Mouse (Mus musculus) c-Kit-positive CD71-positive TER-119-negative erythroid progenitor cells, embryonic 14.5 days (primary cell): ENCODE data around the gene Rnf31.

ENCODE experiments used
- DNase-seq: peaks from one replicate; pipeline ENCODE4 v3.0.0-alpha.2; 2013; ENCODE audit warnings: low read depth

Rnf31 gene

DNA sequence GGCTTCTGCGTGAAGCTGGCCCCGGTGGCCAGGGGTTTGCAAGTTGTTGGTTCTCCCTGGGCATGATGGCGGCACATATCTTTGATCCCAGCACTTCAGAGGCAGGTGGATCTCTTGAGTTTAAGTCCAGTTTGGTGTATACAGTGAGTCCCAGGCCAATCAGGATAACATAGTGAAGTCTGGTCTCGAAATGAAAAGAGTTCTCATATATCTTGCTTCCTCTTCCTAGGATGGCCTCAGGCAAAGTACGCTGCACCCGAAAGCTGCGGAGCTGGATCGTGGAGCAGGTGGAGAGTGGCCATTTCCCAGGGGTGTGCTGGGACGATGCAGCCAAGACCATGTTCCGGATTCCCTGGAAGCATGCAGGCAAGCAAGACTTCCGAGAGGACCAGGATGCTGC lies 13.3 kb downstream of the Rnf31 start:
- DNase-seq = no peak

DNA sequence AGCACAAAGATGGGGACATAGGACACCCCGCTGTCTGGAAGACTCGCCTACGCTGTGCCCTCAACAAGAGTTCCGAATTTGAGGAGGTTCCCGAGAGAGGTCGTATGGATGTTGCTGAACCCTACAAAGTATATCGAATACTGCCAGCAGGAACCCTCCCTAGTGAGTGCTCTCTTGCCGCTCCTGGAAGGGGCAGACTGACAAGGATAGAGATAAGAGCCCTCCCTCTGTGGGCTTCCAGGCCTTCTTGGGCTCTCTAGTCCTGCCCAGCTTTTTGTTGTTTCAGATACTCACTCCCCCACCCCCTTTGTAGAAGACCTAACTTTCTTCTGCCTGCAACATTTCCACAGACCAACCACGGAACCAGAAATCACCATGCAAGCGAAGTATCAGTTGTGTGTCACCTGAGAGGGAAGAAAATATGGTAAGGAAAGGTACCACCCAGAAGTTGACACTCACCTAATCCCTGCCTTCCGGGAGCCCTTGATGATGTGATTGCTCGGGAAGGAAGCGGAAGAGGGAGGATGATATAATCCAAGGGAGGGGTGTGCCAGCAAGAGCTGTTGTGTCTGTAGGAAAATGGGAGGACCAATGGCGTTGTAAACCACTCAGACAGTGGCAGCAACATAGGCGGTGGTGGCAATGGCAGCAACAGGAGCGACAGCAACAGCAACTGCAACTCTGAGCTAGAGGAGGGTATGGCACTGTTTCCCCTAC lies 14.4 kb downstream of the Rnf31 start:
- no peak for DNase-seq

DNA sequence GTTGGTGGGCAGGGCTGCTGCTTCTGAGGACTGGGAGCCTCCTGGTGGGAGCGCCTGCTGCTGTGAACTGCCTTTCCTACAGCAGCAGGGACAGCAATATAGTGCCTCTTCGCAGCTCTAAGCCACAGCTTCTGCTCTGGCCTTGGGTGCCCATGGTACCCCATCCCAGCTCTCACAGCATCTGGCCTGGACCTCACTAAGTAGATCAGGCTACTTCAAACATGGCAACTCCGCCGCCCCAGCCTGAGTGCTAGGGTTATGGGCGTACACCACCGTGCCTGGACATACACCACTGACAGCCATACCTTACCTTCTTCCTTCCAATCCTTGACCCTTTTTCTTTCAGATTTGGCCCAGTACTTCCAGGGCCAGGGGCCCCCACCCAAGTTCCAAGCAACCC lies 16.8 kb downstream of the Rnf31 start:
- DNase-seq = no peak

DNA sequence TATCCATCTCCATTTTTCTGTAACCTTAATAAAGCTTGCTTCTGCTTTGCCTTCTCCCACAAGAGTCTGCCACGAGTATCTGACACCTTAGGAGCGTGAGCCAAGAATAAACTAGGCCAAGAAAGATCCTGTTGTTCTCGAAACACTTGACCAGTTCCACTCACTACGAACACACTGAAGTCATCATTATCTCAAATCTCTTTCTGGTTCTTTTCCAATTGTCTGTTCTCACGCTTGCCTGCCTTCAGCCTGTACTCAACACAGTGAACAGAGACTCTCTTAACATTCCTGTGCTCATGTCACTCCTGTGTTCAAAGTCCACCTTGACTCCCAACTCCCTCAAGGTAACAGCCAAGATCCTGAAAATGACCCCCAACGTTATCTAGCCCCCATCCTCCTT lies 21.8 kb downstream of the Rnf31 start:
- no peak for DNase-seq

DNA sequence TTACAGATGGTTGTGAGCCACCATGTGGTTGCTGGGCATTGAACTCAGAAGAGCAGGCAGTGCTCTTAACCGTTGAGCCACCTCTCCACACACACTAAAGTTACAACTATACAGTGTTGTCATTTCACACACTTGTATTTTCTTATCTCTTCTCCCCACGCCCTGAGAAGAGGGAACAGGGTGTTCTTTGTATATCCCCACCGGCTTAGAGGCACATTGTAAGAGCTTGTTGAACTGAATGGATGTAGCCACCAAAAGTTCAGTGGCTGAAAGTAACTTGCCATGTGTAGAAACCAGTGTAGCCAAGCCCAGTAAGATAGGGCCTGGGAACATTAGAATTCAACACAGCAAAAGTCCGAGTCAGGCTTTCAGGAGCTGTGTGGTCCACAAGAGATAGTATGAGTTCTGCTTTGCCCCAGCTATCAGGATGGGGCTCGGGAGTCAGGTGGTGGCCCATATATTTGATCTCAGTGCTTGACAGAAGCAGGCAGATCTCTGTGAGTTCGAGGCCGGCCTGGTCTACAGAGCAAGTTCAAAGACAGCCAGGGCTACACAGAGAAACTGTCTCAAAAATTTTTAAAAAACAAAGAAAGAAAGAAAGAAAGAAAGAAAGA lies 23.2 kb downstream of the Rnf31 start:
- peak; percentile 85 for DNase-seq

DNA sequence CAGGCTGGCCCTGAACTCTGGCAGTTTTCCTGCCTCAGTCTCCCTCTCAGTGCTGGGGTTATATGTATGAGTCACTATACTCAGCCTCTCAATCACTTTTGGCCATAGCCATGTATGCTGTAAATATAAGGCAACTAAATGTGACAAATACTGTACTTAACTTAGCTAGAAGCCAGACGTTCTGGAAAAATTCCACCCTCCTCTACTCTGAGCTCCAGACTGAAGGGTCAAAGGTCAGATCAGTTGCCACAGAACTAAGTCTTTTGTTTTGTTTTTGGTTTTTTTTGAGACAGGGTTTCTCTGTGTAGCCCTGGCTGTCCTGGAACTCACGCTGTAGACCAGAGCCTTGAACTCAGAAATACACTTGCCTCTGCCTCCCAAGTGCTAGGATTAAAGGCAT lies 24.4 kb downstream of the Rnf31 start:
- DNase-seq = no peak

DNA sequence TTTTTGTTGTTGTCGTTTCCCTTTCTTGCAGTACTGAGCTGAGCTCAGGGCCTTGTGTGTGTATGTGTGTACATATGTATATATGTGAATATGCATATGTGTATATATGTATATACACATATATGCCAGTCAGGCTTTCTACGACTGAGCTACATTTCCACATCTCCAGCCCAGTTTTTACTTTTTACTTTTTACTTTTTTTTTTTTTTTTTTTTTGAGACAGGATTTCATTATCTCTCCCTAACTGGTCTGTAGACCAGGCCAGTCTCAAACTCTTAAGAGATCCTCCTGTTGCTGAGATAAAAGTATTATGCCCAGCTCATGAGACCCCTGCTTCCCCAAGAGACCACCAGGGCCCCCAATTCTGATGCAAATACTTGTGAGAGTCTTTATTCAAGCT lies 25.3 kb downstream of the Rnf31 start:
- no peak for DNase-seq

DNA sequence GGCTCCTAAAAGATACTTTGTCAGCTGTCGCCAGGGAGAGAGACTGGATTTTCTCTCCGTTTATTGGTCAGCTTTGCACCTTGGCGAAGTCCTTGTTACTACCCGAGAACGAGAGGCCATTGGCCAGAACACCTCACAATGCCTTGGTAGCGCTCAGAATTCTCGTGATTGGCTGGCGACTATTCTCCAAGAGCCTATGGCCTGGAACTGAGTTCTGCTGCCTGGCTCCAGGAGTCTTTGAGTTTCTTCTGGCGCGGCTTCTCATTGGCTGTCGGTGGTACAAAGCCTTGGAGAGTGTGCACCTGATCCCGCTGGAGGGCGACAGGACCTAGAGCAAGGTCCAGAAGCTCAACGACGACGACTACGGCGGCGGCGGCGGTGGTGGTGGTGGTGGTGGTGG lies 26.3 kb downstream of the Rnf31 start, which contains the start of gene Rec8:
TSS of gene Rec8 (plus strand) at position 216 of the 400 bp plus-strand sequence.
- DNase-seq = no peak

DNA sequence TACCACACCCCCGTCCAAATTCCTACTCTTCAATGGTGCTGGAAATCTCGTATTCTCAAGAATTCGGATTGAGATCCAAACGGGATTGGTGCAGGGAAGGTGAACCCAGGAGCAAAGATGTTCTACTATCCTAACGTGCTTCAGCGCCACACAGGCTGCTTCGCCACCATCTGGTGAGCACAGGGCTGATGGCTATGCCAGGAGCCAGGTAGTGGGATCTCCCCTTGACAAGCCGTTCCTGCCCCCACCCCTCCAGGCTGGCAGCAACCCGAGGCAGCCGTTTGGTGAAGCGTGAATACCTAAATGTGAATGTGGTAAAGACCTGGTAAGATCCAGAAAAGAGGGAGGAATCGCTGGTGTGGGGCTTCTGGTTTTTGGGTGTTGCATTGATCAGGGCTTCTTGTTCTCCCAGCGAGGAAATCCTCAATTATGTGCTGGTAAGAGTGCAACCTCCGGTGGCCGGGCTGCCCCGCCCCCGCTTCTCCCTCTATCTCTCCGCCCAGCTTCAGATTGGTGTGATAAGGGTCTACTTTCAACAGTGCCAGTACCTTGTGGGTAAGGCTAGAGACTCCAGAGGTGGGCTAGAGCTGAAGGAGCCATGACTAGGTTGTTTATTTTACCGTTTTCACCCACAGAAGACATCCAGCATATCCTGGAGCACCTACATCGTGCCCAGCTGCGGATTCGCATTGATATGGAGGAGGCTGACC lies 27.1 kb downstream of the Rnf31 start:
- peak; percentile 70 for DNase-seq

DNA sequence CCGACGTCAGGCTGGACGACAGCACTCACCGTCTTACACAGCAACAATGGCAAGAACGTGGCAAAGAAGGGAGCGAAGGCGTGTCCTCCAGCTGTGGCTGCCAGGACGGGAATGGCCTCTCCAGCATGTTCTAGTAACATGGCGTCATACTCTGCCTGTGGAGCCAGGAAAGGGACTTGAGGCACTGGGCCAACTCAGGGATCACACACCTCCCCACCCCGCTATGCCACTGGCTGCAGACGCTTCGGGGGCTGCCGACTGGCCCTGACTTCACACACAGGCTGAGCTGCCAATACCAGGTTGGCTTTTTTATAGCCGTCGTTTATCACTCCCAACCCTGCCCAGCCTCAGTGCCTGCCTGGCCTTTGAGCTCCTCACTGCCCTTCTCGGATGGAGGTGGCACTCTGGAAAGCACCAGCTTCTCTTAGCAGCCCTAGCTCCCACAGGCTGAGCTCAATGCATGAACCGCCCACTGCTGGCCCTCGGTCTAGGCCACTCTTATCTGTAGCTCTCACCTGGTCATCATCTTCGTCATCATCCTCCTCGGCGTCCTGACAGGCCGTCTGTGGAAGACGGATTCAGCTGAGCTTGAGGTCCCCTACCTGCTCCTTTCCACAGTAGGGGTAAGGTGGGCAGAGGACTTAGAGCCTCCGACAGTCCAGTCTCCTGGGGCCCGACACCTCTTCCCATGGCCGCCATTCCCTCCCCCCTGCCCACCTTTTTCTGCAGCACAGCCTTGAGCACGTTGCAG lies 36.7 kb downstream of the Rnf31 start:
- DNase-seq = no peak

DNA sequence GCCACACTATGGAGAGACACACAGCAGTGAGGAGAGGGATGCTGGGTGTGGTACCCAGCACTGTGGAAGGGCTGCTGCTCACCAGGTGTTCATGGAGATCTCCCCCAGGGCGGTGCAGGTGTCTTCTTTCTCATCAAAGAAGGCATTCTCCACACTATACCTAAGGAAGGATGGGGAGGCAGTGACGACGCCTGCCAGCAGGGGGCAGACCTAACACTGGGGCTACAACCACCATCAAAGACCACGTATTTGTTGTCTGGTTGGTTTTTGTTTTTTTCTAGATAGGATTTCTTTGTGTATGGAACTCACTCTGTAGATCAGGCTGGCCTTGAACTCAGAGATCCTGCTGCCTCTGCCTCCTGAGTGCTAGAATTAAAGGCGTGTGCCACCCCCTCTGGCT lies 37.8 kb downstream of the Rnf31 start:
- no peak for DNase-seq

DNA sequence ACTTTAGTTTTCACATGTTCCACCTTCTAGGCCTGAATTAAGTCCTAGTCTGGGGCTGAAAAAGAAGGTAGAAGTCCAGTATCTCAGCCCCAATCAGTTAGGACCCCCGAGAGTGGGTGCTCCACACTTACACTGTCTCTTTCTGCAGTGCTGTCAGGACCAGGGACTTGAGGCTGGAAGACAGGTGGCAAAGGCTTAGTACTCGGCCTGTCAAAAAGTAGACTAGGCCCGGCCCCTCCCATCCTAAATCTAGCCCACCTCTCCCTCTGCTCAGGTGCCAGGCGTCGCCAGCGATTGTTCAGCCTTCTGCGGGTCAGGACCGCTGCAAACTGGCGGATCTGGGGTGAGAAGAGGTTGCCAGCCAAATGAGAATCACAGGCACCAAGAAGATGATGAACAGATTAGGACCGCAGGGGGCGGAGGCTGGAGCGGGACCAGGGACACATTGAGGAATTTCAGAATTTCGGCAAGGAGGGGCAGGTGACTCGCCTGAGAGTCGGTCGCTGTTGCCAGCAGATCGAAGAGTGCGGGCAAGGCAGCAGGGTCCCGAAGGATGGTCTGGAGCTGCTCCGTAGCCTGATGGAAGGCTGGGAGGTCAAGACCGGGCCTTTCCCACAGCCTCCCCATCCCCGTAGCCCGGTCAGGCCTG lies 43.5 kb downstream of the Rnf31 start:
- no peak for DNase-seq

DNA sequence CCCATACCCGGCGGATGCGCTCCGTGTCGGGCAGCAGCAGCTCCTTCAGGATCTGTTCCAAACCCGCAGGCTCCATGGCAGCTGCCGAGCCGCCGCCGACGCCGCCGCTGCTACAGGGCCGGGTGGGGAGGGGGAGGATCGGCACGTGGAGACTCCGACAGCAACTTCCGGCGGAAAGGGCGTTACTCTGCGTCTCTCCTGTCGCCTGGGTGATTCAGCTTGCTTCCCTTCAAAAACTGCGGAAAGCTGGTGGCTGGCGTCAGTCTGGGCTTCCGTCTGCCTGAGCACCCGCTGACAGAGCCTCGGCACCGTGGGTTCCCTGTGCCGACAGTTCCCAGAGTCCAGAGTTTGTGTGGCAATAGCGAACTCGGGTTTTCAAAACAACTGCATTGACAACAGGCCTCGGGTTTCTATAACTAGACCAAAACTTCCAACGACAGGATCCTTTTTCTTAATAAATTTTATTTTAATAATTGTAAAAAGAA lies 44.1 kb downstream of the Rnf31 start, which contains the start of gene Ipo4:
TSS of gene Ipo4 (minus strand) at position 435 of the 485 bp plus-strand sequence.
- peak; percentile 78 for DNase-seq

DNA sequence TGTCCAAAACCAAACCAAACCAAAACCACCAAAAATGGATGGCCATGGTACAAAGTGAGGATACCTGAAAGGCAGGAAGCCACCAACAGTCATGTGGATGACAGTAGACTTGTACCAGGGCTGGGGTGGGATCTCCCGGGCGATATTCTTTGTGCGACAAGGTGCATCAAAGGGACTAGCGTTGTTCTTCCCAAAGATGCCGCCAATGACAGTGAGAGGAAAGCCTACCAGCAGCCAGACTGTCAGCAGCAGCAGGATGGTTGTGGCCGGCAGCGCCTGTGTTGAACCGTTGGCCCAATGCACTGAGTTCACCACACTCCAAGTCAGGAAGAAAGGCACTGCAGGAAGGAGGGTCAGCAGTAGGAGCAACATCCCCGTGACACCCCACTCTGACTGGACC lies 46.3 kb downstream of the Rnf31 start, which contains the start of gene Gm49378:
TSS of gene Gm49378 (minus strand) at position 101 of the 400 bp plus-strand sequence.
- DNase-seq = no peak

DNA sequence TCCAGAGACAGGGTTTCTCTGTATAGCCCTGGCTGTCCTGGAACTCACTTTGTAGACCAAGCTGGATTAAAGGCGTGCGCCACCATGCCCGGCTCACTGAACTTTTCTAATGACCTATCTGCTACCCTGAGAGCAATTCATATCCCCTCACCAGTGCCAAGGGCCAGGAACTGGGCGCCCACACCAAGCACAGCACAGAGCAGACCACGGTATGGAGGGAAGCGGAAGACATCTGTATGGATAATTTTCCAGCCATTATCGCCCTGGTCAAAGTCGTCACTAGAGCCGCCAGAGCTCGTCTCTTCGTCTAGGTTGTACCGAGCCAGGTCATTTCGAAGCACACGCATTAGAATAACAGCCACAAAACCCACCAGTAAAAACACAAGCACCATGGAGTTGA lies 49.3 kb downstream of the Rnf31 start:
- no peak for DNase-seq

DNA sequence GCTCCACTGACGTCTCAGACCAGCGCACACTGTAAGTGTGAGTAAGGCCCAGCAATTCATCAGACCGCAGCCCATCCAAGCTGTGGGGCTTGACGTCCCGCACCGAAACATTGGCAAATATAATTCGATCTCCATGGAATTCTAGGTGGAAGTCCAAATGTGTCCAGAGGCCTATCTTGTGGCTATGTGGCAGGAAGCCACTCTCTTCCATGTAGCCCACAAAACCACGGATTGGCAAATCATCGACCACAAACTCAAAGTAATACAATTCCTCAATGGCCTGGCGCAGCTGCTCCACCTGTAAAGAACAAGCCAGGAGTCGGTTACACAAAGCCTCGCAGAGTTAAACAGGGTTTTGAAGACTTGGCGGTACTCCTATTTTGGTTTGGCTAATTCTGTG lies 49.8 kb downstream of the Rnf31 start:
- DNase-seq = no peak

DNA sequence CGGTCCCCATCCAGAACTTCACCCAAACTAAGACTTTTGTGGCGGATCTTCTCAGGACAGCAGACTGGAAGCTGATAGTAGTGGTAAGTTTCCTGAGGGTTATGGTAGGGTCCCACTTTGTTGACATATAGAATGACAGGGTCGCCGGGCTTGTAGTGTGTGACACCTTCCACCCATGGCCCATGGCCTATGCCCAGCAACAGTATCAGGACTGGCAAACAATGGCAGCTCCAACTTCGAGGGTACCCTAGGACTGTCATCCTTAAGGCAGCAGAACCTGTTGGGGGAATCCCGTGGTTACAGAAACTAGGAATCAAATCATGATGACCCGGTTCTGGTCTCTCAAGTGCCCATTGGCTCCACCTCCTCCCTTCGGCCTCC lies 51.2 kb downstream of the Rnf31 start:
- DNase-seq = no peak

DNA sequence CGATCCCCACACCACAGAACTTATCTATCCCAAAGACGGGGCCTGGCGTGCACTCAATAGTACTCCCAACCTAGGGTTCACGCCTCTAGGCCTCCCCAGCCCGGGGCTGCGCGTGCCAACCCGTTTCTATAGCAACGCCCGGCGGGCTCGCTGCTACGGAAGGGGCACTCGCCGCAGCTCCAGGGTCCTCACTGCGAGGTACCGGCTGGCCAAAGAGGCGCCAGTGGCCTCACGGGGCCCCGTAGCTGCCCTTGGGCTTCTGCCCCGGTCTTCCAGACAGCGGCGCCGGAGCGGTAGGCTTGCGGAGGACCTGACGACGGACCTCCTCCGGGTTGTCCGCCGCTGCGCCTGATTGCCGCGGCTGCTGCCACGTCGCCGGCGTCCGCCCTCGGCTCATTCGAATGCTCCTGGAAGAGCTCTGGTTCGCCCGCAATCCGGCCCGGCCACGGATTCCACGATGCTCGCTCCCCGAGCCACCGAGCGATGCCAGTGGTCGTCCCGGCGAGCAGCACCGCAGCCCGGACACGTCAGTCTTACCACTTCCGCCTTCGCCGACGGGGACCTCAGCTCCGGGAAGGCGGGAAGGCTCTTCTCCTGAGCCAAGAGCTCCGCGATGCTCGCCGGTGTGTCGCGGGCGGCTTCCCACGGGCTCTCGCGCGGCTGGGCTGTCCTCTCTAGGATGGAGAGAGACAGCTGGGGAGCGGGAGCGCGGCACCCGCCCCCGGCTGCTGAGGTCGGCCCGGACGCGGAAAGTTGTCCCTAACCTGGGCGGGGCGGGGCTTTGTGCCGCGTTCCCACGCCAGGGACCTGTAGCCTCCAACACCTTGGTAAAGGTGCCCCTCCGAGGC lies 51.8 kb downstream of the Rnf31 start, which contains the start of gene Tm9sf1:
TSS of gene Tm9sf1 (minus strand) at position 747 of the 848 bp plus-strand sequence.
- DNase-seq = peak; percentile 69

DNA sequence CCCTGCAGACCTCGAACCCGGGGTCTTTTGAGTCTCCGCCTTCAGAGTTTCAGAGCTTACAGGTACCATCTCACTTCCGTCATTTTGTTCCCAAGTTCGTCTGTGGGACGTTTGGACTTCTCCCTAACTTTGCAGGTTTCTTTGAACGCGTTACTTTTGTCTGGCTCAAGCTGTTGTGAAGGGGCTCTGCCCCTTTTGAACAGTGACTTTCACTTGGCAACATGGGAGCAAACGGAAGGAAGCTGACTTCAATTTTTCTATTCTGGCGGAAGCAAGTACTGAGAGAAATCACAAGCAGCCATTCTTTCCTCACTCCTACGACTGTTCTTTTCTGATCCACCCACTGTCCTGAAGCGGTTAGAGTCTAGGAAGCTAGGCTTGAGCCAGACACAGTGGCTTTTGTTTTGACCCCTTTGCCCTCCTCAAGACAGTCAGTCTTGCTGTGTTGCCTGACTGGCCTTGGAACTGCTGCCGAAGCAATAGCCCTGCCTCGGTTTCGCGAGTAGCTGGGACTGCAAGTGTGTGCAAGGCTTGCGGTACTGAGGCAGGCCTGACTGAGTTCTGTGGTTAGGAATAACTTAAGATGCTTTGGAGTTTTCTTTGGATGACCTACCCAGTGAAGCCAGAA lies 52.9 kb downstream of the Rnf31 start:
- no peak for DNase-seq

DNA sequence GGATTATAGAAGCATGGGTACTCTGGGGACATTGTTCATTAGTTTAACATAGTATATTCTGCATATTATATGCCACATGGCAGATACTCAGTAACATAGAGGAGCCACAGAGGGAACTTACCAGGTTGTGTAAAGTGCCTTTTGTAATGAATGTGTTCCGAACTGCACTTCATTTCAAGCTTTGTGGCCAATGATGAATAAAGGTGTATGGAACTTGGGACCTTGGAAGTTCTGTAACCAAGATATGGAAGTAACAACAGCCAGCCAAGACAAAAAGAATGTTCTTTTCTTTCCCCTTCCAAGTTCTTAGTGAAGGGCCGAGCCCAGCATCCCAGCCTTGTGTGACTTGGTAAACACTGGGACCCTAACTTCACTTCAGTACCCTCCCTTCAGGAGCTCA lies 58.4 kb downstream of the Rnf31 start, which contains the start of gene Tssk4:
TSS of gene Tssk4 (plus strand) at position 301 of the 400 bp plus-strand sequence.
- no peak for DNase-seq
